Mouse (Mus musculus) heart, postnatal 4 days (tissue): ENCODE results near the gene Morc3. TPM values are rescaled to one million over a fixed set of nuclear protein-coding genes. Genes with fewer than 3 reads are reported as not detected.

Experiments used
- DNase-seq: peaks from one replicate; pipeline ENCODE4 v3.0.0; 2021
- total RNA-seq, 2 experiments: library from RNA; stranded (reverse); gene quantifications; 2 replicates each; pipeline ENCODE4 v1.2.3; 2021

The Morc3 gene
- 10 to 100 TPM; 23.7 to 26.5 TPM for total RNA-seq

DNA sequence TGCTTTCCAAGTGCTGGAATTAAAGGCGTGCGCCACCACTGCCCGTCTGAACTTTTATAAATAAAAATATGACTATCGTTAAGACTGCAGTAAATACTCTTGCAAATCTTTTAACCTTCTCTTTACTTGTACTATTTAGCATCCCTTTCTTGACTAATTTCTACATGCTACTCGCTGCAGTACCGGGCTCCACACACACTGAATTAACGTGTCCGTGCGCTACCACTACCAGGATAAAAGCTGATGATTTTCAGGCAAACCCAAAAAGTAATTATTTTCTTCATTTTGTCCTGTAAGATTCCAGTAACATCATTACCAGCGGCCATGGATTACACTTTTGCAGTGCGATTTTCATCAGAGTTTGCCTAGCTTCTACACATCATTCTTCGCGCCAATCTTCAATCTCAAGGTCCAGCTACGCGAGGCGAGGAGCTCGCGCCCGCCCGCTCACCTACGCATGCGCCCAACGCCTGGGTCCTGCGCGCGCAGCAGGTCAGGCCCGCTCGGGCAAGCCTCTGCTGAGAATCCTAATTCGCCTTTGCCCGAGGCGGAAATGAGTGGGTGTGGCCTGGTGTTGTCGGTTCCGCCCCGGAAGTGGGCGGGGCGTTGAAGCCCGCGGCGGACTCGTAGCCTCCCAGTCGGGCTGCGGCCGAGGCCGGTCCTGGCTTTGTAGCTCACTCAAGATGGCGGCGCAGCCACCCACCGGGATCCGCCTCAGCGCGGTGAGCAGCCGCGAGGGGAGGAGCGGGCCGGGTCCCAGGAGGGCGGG is at the start of gene Morc3:
Gene Morc3, plus strand, starts transcription at position 495 of the 769 bp plus-strand sequence.
- peak; percentile 100 for DNase-seq

DNA sequence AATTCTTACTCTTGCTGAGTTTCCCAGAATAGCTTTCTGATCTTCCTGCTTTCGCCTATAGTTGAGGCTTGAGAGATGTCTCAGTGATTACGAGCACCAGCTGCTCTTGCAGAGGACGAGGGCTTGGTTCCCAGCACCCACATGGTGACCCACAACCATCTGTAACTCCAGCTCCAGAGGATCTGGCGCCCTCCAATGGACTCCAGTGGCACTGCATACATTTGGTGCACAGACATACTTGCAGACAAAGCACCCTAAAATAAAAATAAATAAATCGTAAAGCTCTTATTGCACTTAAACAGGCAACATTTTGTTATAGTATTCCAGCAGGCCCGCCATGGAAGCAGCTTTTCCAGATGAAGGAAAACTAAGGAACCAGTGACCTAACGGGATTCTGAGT is 47.7 kb upstream of the Morc3 start:
- DNase-seq = no peak

DNA sequence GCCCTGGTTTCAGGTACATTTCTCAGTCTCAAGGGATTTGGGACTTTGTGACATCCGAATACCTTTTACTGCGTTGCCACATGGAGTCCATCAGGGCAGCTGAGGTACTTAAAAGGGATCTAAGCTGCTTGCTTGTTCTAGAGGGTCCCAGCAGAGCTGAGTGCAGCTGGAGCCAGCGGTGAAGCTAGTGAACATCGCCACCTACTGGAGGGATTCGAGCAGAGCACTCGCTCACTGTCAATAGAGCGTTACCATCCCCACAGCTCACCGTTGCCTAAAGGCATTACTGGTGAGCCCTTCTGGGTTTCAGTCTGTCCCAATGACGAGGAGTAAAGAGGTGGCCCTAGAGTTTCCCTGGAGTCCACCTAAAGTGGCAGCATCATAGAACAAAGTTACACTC is 46.1 kb upstream of the Morc3 start:
- DNase-seq = peak; percentile 83

DNA sequence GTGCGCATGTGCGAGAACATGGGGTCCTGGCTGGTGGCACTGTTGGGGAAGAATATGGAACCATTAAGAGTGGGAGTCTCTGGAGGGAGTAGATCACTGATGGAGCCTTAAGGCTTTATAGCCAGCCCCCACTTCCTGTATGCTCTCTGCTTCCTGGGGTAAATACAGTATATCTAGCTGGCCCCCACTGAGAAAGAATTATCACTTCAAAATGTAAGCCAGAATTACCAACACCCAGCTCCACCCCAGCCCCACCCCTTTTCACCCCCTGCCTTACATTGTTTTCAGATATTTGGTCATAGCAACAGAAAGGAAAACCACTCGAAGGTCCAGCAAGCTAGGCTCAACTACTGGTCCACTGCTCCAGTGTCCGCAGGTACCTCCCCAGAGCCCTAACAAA is 43.5 kb upstream of the Morc3 start:
- no peak for DNase-seq

DNA sequence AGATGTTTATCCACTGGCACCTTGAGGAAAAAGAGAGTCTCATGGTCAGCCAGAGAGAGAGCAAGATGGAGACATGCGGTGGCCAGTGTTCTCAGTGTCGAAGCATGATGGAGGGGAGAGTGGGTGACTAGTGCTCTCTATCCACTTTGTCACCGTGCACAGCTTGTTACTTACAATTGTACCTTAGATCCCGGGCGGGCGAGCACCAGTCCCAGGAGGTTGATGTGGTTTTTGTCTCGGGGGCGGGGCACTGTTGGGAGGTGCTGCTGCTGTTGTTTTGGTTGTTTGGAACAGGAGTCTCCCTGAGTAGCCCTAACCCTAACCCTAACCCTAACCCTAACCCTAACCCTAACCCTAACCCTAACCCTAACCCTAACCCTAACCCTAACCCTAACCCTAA is 43.0 kb upstream of the Morc3 start:
- no peak for DNase-seq

DNA sequence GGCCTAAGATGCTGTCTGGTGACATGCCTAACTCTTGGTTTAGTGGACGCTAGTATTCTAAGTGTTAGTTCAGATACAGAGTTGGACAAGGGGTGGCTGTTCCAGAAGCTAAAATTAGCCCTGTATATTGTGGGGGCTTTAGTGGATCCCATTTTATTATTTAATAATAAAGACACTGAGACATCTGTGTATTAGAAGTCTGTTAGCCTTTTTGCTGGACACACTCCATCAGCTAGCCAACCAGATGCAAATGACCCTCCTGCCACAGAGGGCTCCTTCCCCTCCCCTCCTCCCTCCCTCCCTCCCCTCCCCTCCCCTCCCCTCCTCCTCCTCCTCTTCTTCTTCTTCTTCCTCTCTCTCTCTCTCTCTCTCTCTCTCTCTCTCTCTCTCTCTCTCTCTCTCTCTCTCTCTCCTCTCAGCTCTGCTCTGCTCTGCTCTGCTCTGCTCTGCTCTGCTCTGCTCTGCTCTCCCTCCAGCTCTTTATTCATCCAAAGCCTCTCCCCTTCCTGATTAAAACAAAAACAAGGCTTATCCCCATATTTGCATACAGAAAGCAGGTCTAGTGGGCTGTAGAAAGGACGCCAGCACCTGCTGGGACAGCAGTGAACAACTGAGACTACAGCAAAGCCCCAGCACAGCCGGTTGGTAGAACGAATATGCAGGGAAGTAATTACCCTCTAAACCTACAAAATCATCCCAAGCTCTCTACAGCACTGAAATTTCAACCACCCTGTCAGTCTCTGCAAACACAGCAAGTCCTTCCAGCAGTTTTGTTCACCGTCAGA is 41.8 kb upstream of the Morc3 start:
- no peak for DNase-seq

DNA sequence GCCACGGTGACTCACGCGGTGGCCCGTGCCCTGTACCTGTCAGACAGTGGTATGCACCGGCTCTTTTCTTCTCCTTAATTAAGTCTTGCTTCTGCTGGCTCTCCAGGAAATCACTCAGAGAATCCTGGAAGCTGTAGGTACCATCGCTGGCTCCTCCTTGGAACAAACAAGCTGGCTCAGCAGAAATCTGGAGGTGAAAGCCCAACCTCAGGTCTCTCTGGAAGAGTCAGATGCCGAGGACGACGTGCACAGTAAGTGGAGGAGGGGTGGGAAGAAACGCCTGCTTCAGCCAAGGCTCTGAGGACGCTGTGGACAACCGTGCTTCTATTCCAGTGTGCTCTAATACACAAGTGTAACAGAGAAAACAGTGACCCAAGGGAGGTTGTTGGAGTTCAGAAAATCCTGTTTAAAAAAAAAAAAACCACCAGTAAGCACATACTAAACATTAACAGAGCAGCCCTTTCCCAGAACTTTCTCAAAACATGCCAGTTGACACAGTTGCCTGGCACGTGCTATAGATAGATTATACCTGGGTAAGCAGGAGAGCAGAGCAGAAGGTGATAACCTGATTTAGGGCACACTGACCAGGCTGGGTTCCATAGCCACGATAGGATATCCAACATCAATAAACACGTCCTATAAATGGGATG is 38.8 kb upstream of the Morc3 start:
- DNase-seq = no peak

DNA sequence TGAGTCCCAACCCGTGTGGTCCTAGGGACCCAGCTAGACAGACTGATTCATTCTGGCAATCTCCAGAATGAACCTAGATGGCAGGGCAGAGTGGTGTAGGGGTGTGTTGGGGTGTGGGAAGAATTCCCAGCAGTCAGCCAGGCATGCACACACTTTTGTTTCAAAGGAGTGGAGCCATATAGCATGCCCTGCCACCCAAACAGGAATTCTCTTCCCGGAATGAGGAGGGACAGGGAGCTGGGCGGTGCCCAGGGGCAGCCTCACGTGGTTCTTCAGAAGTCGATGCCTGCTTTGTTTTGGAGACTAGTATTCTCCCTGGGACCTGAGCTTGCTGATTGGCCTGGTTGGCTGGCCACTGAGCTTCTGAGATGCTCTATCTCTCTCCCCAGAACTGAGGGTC is 37.1 kb upstream of the Morc3 start:
- no peak for DNase-seq

DNA sequence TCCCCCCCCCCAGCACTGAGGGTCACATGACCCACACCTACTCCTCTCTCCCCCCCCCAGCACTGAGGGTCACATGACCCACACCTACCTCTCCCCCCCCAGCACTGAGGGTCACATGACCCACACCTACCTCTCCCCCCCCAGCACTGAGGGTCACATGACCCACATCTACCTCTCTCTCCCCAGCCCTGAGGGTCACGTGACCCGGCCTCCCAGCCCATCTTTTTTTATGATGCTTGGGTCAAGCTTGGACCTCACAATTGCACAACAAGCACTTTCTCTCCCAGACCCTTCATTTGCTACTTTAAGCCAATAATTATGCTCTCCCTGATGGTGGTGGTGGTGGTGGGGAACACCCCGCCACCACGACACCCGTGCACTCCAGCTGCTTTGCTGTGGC is 36.5 kb upstream of the Morc3 start:
- no peak for DNase-seq

DNA sequence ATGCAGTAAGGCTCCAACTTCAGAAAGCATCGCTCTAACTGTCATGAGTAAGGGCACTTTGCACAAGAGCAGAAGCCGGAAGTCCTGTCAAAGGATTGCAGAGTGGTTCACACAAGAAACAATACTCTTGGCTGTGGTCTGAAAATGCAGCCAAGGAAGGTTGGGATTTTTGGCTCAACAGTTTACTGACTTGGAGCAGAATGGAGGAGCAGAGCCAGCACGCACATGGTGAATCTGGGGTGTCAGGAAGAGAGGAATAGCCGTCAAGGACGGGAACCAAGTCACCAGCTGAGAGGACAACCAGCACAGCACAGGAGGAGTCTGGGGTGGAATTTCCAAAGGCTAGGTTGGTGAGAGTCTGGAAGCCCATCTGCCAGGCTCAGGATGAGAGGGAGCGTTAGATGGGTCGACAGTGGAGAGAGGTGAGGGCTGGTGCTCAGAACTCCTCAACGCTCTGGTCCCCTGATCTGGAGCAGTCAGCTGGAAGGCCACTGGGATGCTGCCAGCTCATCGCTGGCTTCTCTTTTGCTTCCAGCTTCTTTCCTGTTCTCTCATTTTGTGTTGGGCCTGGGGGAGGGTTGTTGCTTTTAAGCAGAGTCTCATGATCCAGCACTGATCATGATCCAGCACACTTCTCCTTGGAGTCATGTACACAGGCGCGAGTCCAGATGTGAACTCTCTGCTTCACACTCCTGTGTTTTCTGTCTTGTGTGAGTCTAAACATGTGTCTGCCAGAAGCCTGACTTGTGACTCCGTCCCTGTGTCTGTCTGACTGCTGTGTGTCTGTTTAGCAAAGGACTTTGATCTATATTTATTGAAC is 34.7 kb upstream of the Morc3 start:
- peak; percentile 53 for DNase-seq

DNA sequence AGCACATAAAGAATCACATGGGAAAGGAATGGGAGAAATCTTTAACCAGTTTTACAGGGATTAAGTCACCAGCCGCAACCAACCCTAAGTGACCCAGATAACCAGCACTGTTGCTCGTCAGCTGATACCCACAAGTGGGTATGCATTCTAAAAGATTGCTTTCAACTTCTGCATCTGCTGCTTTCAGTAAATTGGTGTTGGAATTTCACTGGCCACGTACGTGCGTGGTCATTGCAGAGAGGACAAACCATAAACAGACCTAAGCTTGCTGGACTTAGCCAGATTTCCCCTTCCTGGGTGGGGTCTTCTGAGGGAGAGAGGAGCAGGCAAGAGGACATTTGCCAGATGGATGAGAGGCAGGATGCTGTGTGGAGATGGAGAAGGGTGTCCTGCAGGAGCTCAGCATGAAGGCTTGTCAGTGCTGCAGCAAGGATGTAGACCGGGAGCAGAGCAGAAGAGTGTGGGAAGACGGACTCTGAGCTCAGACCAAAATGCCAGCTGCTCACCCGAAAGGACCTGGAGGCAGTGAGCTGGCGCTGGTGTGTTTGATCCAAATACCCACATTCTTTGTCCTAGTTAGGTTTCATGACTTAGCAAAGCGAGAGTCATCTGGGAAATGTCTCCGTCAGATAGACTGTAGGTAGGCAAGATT is 34.0 kb upstream of the Morc3 start:
- DNase-seq = no peak

DNA sequence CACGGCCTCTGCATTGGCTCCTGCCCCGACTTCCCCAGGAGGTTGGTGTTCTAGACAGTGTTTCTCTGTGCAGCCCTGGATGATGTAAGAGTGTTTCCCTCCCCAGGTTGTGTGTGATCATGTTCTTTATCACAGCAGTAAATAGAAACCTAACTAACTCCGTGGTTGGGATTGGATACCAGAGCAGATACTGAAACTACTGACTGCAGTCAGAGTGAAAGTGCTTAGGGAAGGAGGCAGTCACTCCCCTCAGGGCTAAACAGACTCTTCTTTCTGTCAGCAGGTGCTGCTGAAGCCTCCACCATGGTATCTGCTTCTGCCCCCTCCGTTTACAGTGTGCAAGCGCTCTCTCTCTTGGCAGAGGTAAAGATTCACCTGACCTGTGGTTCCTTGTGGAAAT is 33.3 kb upstream of the Morc3 start:
- no peak for DNase-seq

DNA sequence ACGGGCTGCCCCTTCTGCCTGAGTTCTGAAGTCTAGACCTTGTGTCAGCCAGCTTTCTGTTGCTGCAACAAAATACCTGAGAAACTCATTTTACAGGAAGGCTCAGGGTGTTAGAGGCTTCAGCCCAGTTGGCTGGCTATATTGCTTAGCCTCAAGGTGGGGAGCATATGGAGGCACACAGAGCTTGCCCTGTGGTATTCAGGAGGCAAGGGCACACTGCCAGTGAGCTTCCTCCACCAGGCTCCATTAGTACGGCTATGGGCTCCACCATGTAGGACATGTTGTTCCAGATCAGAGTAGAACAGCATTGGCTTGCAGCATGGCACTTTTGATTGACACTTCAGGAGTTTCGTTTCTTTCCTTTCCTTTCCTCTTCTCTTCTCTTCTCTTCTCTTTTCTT is 32.9 kb upstream of the Morc3 start:
- no peak for DNase-seq

DNA sequence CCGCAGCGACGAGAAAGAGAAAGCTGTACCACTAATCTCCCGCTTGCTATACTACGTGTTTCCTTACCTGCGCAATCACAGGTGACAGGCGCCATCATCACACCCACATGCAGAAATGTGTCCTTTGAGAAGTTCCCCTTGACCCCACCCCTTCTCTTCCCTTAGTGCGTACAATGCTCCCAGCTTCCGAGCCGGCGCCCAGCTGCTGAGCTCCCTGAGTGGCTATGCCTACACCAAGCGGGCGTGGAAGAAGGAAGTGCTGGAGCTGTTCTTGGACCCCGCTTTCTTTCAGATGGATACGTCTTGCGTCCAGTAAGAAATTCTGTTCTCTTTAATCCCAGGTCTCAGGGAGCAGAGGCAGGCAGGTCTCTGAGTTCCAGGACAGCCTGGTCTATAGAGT is 32.0 kb upstream of the Morc3 start:
- no peak for DNase-seq

DNA sequence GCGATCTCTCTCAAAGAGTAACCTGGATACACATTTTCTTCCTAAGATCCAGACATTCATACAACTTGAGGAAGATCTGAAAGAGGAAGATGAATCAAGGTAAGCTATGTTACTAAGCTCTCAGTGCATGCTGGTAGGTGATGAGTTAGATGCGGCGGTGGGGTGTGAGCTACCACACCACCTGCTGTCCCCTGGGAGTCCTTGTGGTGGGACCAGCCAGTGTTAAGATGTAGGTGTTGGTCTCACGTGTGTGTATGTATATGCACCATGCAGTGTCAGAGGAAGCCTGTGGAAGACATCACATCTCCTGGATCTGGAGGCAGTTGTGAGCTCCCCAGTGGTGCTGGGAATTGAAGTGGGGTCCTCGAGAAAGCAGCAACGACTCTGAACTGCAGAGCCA is 24.8 kb upstream of the Morc3 start:
- no peak for DNase-seq

DNA sequence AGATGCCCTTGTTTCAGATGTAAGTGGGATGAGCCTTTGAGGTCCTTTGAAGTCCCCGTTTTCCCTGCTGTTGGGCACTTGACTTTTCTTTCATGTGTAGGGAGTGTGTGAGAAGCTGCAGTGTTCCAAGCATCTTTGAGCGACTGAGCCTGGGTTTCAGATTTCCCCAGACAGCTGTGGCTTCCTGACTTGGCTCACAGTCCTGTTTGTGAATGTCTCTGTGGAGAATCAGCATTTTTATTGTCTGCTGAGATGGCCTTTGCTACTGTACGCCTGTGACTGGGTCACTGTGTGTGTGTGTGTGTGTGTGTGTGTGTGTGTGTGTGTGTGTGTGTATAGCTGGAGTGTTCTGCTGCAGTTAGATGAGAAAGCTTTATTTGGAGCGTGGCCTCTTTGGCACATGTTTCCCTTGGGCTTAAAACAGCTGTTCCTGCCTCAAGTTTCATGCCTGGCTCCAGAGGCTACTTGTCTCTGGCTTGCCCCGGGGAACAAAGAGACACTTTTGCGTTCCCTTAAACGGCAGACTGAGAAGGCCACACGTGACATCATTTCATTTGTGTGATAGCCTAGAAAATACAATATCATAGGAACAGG is 23.9 kb upstream of the Morc3 start:
- DNase-seq = peak; percentile 61

DNA sequence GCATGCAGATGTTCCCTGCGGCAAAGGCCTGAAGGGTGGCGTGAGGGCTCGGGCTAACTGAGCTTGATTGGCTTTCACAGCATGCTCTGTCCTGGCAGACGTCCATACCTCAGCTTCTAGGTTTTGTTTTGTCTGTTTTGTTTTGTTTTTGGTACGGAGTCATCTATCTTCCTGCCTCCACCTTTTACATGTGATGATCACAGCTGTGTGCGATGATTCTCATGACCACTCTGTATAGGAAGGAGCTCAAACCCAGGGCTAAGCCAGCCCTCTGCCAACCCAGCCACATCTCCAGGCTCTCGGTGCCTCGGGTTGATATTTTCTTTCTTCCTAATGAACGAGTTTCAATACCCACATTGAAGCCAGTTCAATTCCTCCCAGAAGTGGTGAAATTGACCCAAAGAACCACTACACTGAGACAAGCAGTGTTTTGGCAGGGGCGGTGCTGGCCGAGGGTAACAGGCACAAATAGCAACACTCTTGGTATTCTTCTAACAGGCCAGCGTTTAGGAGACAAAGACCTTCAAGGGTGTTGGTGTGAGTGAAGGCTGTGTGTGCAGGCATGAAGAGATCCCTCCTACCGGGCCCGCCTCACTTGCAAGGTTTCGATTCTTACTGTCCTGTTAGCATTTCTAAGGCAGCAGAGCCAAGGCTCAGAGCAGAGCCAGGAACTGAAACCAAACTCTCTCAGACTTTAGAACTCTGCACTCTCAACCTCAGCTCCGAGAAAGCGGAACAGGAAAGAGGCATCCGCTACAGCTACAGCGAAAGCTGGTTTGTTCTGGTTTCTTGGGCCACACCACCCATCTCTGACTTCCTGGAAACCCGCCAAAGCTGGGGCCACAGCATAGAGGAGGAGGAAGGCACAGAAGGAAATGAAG is 15.8 kb upstream of the Morc3 start:
- DNase-seq = peak; percentile 75

DNA sequence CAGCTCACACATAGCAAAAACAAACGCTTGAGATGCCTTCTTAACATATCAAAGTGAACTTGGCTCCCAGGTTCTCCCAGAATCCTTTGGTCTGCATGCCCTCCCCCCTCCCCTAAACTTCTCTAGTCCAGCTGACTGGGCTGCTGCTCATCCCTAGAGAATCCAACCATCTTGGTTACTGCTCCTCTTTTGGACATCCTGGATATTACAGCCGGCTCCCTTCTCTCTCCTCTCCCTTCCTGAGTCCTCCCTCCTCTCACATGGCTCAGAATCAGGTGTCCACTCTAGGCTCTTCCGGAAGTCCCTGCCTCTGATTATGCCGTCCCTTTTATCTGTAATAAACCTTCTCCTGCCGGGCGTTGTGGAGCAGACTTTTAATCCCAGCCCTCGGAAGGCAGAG is 15.1 kb upstream of the Morc3 start:
- DNase-seq = no peak

DNA sequence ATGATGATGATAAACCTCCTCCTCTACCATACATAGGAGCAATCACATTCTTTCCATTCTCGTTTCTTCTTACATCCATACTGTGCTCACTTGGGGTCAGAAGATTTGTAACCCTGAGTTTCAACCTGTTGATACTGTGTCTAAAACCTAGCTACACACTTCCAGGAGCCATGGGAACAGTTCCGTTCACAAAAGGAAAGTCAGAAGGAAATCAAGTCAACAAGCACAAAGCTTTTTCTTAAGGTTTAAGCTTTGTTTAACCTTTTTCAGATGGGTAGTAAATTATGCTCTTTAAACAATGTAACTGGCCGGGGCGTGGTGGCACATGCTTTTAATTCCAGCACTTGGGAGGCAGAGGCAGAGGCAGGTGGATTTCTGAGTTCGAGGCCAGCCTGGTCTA is 14.6 kb upstream of the Morc3 start:
- DNase-seq = no peak

DNA sequence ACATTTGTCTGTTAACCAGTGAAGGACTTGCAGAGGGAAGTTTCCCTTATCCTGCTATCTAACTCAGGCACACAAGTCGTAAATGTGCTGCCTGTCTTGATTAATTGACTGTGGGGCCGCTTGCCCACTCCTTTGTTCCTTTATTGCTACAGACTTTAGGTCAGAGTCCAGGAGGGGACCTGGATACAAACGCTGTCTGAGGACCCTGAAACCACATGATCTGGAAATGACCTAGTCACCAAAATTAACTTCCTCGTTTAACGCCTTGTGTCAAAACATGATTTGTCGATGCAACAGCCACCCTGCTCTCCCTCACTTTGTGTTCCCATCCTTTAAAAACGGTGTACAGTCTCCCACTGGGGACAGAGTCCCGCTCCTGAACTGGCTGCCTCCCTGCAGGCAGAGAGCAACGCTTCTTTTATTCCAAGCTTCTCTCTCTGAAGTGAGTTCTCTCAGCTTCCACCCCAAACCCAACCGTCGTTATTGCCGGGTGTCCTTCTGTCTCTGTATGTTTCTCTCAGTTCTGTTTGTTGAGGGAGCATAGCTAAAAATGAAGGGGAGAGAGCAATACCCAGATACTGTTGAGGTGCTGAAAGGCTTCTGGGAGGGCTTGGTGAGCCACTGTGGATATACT is 13.1 kb upstream of the Morc3 start:
- DNase-seq = no peak
